ENCODE assay signal across 10 mouse cellular contexts in genomic region chr12:103328448-103329191, GRCm38 (mm10). TPM values are rescaled to one million over a fixed set of nuclear protein-coding genes. Genes with fewer than 3 reads are reported as not detected.
DNase-seq lines count a peak whose midpoint lies in the region; ATAC-seq and TF ChIP-seq lines count a peak whose summit lies in the region.
"Had no signal": no experiment of that assay in that cellular context is flagged by ENCODE, and none has a peak within 500 bp of the region (broad histone marks: within the 10 kb centered on the region; RNA-seq: fewer than 3 reads in every experiment).

No protein-coding gene starts in this region.

- intact Hi-C loops in heart, postnatal 10 days (cut with DNase I) = loop anchor here (5.0 kb wide), 1 partner anchor 39 kb away; no protein-coding TSS in a partner anchor

- 0 out of 2 replicates have a peak, but pooled peaks cover 5% of the 10 kb centered on the region for H3K36me3 ChIP-seq in heart, embryonic 11.5 days (ENCODE audit: control insufficient read depth, insufficient read depth, low read length)
- H3K36me3 ChIP-seq in lung, postnatal 0 days (ENCODE audit: insufficient read depth, low read length) = no peaks in the 10 kb centered on the region
- no peaks in the 10 kb centered on the region for H3K36me3 ChIP-seq in stomach, postnatal 0 days (ENCODE audit: control insufficient read depth, insufficient read depth, low read length)
- H3K36me3 ChIP-seq in midbrain, embryonic 10.5 days = no peaks in the 10 kb centered on the region
- H3K36me3 ChIP-seq: midbrain, embryonic 13.5 days had no signal

- no peak overlapping the region for H3K4me2 ChIP-seq in heart, embryonic 11.5 days
- no peak overlapping the region for H3K4me2 ChIP-seq in lung, postnatal 0 days (replicated peaks; ENCODE audit: low read depth, low read length)
- H3K4me2 ChIP-seq in stomach, postnatal 0 days (replicated peaks; ENCODE audit: low read depth) = no peak overlapping the region
- H3K4me2 ChIP-seq: midbrain, embryonic 13.5 days had no signal

- peaks cover 9% of the 10 kb centered on the region; the same call in 1 of the 2 replicates for H3K27me3 ChIP-seq in heart, embryonic 11.5 days (ENCODE audit: control insufficient read depth, insufficient read depth, low read length)
- peaks cover 7% of the 10 kb centered on the region for H3K27me3 ChIP-seq in lung, postnatal 0 days (replicated peaks; ENCODE audit: insufficient read depth, low read length)
- no peaks in the 10 kb centered on the region for H3K27me3 ChIP-seq in stomach, postnatal 0 days (ENCODE audit: control insufficient read depth, insufficient read depth, low read length)
- peaks cover 78% of the 10 kb centered on the region for H3K27me3 ChIP-seq in midbrain, embryonic 10.5 days (ENCODE audit: low read depth, poor library complexity, severe bottlenecking)

- no peaks in the 10 kb centered on the region for H3K9me3 ChIP-seq in heart, embryonic 11.5 days (replicated peaks; ENCODE audit: control insufficient read depth, low read length)
- H3K9me3 ChIP-seq in lung, postnatal 0 days (ENCODE audit: low read length) = no peaks in the 10 kb centered on the region
- H3K9me3 ChIP-seq in stomach, postnatal 0 days (ENCODE audit: control insufficient read depth, low read length) = no peaks in the 10 kb centered on the region
- no peaks in the 10 kb centered on the region for H3K9me3 ChIP-seq in midbrain, embryonic 10.5 days (replicated peaks)
- H3K9me3 ChIP-seq: midbrain, embryonic 13.5 days had no signal

- peaks cover 44% of the 10 kb centered on the region for H3K4me1 ChIP-seq in heart, embryonic 11.5 days (ENCODE audit: control insufficient read depth, insufficient read depth, low read length)
- no peaks in the 10 kb centered on the region for H3K4me1 ChIP-seq in lung, postnatal 0 days (ENCODE audit: insufficient read depth, low read depth, low read length)
- no peaks in the 10 kb centered on the region for H3K4me1 ChIP-seq in stomach, postnatal 0 days (replicated peaks; ENCODE audit: control insufficient read depth, insufficient read depth)
- peaks cover 50% of the 10 kb centered on the region for H3K4me1 ChIP-seq in midbrain, embryonic 10.5 days

- no peak for ATAC-seq in heart, embryonic 11.5 days (replicated peaks; ENCODE audit: insufficient number of reproducible peaks, low FRiP score, low TSS enrichment)
- ATAC-seq in lung, postnatal 0 days = peak; percentile 8; the same call in 1 of the 2 replicates
- ATAC-seq in stomach, postnatal 0 days (ENCODE audit: low FRiP score, low TSS enrichment) = no peak
- ATAC-seq: CD4-positive, CD25-positive, alpha-beta regulatory T cell, adult 4 months; midbrain, embryonic 13.5 days had no signal

- H3K9ac ChIP-seq in heart, embryonic 11.5 days (ENCODE audit: low read depth, low read length) = no peak overlapping the region
- no peak overlapping the region for H3K9ac ChIP-seq in lung, postnatal 0 days (replicated peaks; ENCODE audit: low read depth)
- H3K9ac ChIP-seq in stomach, postnatal 0 days (ENCODE audit: low read length) = no peak overlapping the region
- H3K9ac ChIP-seq: midbrain, embryonic 13.5 days had no signal

- no peak overlapping the region for H3K27ac ChIP-seq in heart, embryonic 11.5 days (ENCODE audit: low read depth, low read length)
- no peak overlapping the region for H3K27ac ChIP-seq in lung, postnatal 0 days (ENCODE audit: low read length)
- H3K27ac ChIP-seq in stomach, postnatal 0 days (replicated peaks) = no peak overlapping the region
- H3K27ac ChIP-seq in midbrain, embryonic 10.5 days (replicated peaks) = no peak overlapping the region
- H3K27ac ChIP-seq: midbrain, embryonic 13.5 days had no signal

- peak; percentile 98 for DNase-seq in heart, adult 11 months
- peak; percentile 31 for DNase-seq in adrenal gland, postnatal 25 days
- peak; percentile 76 to 79 for DNase-seq in heart, postnatal 10 days
- DNase-seq in lung, postnatal 0 days (ENCODE audit: low spot score) = no peak
- no peak for DNase-seq in stomach, postnatal 0 days (ENCODE audit: low spot score)
- DNase-seq in midbrain, embryonic 10.5 days (ENCODE audit: low spot score) = no peak
- no peak for DNase-seq in frontal cortex, postnatal 36 days (ENCODE audit: low spot score in 2 of 2)

- no peak for TF ChIP-seq EP300 in lung, postnatal 0 days (IDR thresholded peaks at IDR 0.05)
- TF ChIP-seq EP300 in stomach, postnatal 0 days (optimal IDR thresholded peaks at IDR 0.05) = no peak

- 55% methylated on average over 7 of the region's 7 CpGs for WGBS in heart, embryonic 11.5 days (ENCODE audit: insufficient replicate concordance)
- WGBS in lung, postnatal 0 days = 34% methylated on average over 7 of the region's 7 CpGs
- 51% methylated on average over 7 of the region's 7 CpGs for whole genome bisulfite sequencing in stomach, postnatal 0 days
- WGBS in midbrain, embryonic 10.5 days = 74% methylated on average over 7 of the region's 7 CpGs

- H3K4me3 ChIP-seq in heart, embryonic 11.5 days (ENCODE audit: low read depth, low read length) = no peak overlapping the region
- no peak overlapping the region for H3K4me3 ChIP-seq in lung, postnatal 0 days (ENCODE audit: low read depth, low read length)
- no peak overlapping the region for H3K4me3 ChIP-seq in stomach, postnatal 0 days (ENCODE audit: low read depth, low read length)
- no peak overlapping the region for H3K4me3 ChIP-seq in midbrain, embryonic 10.5 days
- H3K4me3 ChIP-seq: midbrain, embryonic 13.5 days had no signal

- TF ChIP-seq CTCF in lung, postnatal 0 days (IDR thresholded peaks at IDR 0.05) = no peak
- TF ChIP-seq CTCF in stomach, postnatal 0 days (IDR thresholded peaks at IDR 0.05; ENCODE audit: low read depth) = no peak

RNA-seq across cellular contexts. Expression of gene Fam181a, which starts 17.8 kb away (rescaled TPM):
- not detected in 2 replicates for polyA plus RNA-seq in heart, embryonic 11.5 days (2014; fragmentation: Nextera tagmentation; extraction: Ambion mirVana)
- not detected in 2 replicates for total RNA-seq in adrenal gland, postnatal 25 days (2021)
- not detected for total RNA-seq in heart, postnatal 10 days (2021)
- polyA plus RNA-seq in lung, postnatal 0 days (2015; fragmentation: Nextera tagmentation; extraction: Ambion mirVana) = 0.19 and 0.35 TPM in 2 replicates
- not detected in 2 replicates for polyA plus RNA-seq in stomach, postnatal 0 days (2015; fragmentation: Nextera tagmentation; extraction: Ambion mirVana)
- polyA plus RNA-seq in midbrain, embryonic 10.5 days (2016; fragmentation: Nextera tagmentation; extraction: Ambion mirVana) = 52.7 and 54.9 TPM in 2 replicates
- polyA plus RNA-seq: CD4-positive, CD25-positive, alpha-beta regulatory T cell, adult 4 months had no signal

RNA-seq across cellular contexts. Expression of gene Asb2, which starts 27.2 kb away (rescaled TPM):
- polyA plus RNA-seq in heart, embryonic 11.5 days (2014; fragmentation: Nextera tagmentation; extraction: Ambion mirVana) = 225 and 236 TPM in 2 replicates
- 0.85 and 1.4 TPM in 2 replicates for total RNA-seq in adrenal gland, postnatal 25 days (2021)
- total RNA-seq in heart, postnatal 10 days (2021) = 100 to 1,000 TPM; 406 to 430 TPM
- 5.1 TPM in 2 replicates for polyA plus RNA-seq in lung, postnatal 0 days (2015; fragmentation: Nextera tagmentation; extraction: Ambion mirVana)
- polyA plus RNA-seq in stomach, postnatal 0 days (2015; fragmentation: Nextera tagmentation; extraction: Ambion mirVana) = 17.4 and 20.2 TPM in 2 replicates
- polyA plus RNA-seq in midbrain, embryonic 10.5 days (2016; fragmentation: Nextera tagmentation; extraction: Ambion mirVana) = 0.53 and 0.83 TPM in 2 replicates

RNA-seq across cellular contexts. Expression of gene Otub2, which starts 59.9 kb away (rescaled TPM):
- polyA plus RNA-seq in heart, embryonic 11.5 days (2014; fragmentation: Nextera tagmentation; extraction: Ambion mirVana) = 20.1 and 24.3 TPM in 2 replicates
- total RNA-seq in adrenal gland, postnatal 25 days (2021) = 3.5 and 3.9 TPM in 2 replicates
- total RNA-seq in heart, postnatal 10 days (2021) = 1 to 10 TPM; 2.7 to 3.4 TPM
- polyA plus RNA-seq in lung, postnatal 0 days (2015; fragmentation: Nextera tagmentation; extraction: Ambion mirVana) = 6.0 and 6.4 TPM in 2 replicates
- polyA plus RNA-seq in stomach, postnatal 0 days (2015; fragmentation: Nextera tagmentation; extraction: Ambion mirVana) = 18.8 and 20.1 TPM in 2 replicates
- polyA plus RNA-seq in midbrain, embryonic 10.5 days (2016; fragmentation: Nextera tagmentation; extraction: Ambion mirVana) = 11.8 and 12.7 TPM in 2 replicates

Comparison
In these comparisons a context has a peak if more than half of its experiments do, and no peak if none do; other contexts are left out.
1. DNase-seq: peak in heart, adult 11 months (single experiment), adrenal gland, postnatal 25 days (single experiment) and heart, postnatal 10 days (2 of 2); none in lung, postnatal 0 days (single experiment), stomach, postnatal 0 days (single experiment), midbrain, embryonic 10.5 days (single experiment) and frontal cortex, postnatal 36 days (0 of 2).
2. RNA of gene Fam181a, which starts 17.8 kb away (polyA plus RNA-seq): 52.7 to 54.9 TPM in midbrain, embryonic 10.5 days; 0.19 to 0.35 TPM in lung, postnatal 0 days, not detected in stomach, postnatal 0 days and not detected in heart, embryonic 11.5 days; every median in the first group is over 10 times any median in the second.
3. RNA of gene Asb2, which starts 27.2 kb away (polyA plus RNA-seq): 225 to 236 TPM in heart, embryonic 11.5 days; 17.4 to 20.2 TPM in stomach, postnatal 0 days, 5.1 TPM in lung, postnatal 0 days and 0.53 to 0.83 TPM in midbrain, embryonic 10.5 days; every median in the first group is over 10 times any median in the second.